Mouse (Mus musculus) urinary bladder, adult 18-20 months (tissue): ENCODE data around the gene Gldc.

Experiments used
- DNase-seq, 2 experiments: peaks; one replicate each; pipeline ENCODE4 v3.0.0; 2022; ENCODE audit warnings: low spot score in 2 of 2, mixed read lengths in 2 of 2

Gene Gldc

GRCm38 (mm10) chr19:30158189-30158588 lies 17.0 kb downstream of the Gldc start:
- no peak for DNase-seq

DNA sequence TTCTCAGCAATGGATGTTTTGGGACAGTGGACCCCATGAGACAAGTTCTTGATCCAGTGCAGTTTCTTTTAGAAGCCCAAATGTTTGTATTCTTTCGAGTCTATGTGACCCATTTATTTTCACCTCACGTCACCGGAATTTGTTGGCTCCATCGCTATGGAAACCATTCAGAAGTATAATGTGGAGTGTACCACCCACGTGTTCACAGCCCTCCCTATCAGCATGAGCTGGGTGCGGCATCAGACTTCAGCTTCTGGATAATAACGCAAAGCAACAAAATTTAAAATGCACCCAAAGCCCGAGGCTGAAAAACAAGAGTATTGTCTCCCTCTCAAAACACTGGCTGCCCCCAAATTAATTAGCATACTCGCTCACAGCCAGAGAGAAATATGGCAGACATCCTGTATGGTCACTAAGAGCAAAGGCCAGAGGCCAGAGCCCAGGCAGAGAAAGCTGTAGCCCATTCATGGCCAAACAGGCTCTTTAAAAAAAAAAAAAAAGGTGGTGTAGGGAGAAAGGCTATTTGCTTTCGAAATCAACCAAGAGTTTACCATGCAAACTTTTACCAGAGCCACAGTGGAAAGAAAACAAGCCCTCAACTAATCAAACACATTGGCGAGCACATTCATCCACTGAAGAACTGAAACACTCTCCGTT lies 18.1 kb downstream of the Gldc start:
- no peak for DNase-seq

- DNase-seq = no peak
These were observed 21.5 kb downstream of the Gldc start for GRCm38 (mm10) chr19:30153729-30154128.

- no peak for DNase-seq
These were observed 23.9 kb downstream of the Gldc start for GRCm38 (mm10) chr19:30151290-30151689.

GRCm38 (mm10) chr19:30149238-30149805 lies 25.9 kb downstream of the Gldc start:
- DNase-seq = no peak

DNA sequence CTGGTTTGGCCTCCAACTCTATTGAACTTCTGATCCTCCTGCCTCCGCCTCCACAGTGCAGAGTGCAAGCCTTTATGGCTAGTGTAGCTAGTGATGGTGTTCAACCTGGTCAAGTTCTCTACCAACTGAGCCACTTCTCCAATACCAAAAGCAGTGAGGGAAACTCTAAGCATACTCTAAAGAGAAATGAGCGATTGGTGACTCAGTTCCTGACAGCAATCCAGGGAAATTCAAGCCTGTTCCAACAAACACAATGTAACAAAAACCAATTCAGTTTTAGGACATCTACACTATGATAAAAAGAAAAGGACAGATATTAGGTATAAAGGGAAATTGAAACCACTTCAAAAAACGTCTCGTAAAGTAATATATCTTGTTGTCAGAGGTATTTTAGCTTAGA lies 27.9 kb downstream of the Gldc start:
- DNase-seq = no peak

DNA sequence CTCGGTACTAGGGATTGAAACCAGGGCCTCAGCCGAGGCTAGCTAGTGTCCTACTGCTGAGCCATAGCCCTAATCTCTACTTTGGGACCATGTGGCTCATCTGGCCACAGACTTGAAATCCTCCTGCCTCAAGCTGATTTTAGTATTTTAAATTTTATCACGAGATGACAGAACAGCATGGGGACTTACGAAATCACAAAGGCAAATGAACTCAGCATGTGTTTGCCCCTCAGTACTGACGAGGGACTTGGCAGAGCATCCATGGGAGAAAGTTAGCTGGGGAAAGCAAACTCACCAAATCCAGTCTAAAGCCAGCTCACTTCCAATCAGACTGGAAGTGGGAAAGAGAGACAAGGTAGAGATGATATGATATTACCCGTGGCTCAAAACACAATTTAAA lies 28.5 kb downstream of the Gldc start:
- DNase-seq = no peak

DNA sequence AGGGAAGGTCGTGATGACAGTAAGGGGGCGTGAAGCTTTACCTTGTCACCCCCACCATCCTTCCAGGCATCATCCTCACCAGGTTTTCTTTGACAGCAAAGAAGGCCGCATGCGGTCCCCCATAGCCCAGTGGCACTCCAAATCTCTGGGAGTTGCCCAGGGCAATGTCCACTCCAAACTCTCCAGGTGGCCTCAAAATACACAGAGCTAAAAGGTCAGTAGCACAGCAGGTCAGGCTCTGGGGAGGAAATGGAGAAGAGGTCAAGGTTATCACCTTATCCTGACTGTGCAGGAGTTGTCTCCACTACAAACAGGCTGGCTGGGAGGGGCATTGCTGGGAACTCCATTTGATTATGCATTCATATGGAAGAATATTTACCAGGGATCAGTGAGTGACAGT lies 30.1 kb downstream of the Gldc start:
- DNase-seq = no peak

- DNase-seq = no peak
These were observed 38.9 kb downstream of the Gldc start for GRCm38 (mm10) chr19:30136308-30136707.

DNA sequence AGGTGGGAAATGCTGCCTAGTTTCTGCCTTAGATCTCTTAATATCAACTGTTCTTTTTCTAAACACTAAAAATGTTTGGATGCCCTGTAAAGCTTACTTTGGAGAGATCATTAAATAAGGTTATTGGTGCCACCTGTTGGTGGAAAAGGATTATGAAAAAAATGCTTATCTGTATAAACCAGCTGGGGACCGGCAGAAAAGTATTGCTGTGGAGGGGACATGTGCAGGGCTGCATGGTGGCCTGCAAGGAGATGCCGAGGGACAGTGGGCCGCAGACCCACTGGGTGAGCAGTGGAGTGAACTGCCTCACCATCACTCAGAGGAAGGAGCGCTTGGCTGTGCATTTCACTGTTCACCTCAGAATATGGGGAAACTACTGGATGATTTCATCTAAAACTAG lies 47.1 kb downstream of the Gldc start:
- no peak for DNase-seq

DNA sequence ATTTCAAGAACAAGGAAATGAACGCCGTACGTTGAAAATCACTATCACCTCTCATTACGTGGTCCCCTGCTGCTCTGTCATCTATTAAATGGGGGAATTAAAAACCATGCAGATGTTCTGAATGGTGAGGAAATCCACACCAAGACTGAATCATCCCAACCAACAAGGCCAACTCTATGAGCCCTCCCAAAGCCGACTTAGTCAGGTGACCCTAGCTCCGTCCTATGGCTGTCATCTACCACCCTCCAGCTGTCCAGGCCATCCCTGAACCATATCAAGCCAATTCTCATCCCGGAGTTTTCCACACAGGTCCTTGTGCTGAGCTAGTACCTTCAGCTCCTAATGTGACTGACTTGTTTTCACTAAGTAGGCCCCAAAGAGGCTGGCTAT lies 49.6 kb downstream of the Gldc start:
- DNase-seq = no peak

GRCm38 (mm10) chr19:30124999-30125669 lies 50.1 kb downstream of the Gldc start:
- DNase-seq = peak in 1 of 2 experiments; percentile 15

DNA sequence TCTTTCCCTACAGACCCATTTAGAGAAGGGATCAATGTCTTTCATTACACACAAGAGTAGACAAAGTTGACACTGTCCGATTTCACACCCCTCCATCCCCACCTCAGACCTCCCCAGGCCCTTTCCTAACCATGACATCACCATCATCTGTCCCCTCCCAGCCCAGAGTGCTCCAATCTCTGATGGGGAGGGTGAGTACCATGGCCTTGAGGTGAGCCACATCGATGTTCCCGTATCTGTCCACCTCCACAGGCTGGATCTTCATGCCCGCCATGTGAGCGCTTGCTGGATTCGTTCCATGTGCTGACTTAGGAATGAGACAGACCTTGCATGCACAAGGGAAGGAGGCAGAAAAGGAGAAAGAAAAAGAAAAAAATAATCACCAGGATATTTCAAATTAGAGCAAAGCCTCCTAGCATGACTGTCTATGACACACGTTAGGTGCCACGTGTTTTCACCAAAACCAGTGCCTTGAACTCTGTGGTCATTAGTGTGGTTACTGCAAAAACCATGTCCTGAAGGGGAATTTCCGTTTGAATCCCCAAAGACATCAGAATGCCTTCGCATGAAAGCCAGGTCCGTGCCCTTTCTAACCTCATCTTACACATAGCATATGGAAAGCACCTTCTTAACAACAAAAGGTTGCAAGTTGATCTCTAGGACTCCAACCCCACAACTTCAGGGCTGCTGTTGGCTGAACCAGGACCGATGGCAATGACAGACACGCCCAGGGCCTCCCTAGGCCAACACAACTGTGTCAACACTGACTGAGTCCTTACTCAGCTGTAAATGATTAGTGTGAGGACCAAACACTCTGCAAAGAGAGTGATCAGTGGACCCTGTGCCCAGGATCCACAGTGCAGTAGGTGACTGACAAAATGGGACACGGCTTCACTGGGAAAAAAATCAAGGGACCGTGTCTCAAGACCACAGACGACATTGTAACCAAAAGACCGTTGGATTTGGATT lies 56.6 kb downstream of the Gldc start:
- DNase-seq = no peak

- no peak for DNase-seq
These were observed 57.5 kb downstream of the Gldc start for GRCm38 (mm10) chr19:30117775-30118174.

DNA sequence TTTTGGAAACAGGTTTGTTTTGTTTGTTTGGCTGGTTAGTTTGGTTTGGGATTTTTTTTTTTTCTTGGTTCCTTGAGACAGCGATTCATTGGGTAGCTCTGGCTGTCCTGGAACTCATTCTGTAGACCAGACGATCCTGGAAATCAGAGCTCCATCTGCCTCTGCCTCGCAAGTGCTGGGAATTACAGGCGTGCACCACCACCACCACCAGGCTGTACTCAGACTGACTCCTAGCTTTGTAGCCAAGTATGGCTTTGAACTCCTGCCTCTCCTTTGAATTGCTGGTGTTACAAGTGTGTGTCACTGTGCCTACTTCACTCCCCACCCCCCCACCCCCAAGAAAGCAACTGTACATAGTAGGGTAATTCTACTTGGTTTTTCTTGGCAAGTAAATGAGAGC lies 58.0 kb downstream of the Gldc start:
- no peak for DNase-seq

DNA sequence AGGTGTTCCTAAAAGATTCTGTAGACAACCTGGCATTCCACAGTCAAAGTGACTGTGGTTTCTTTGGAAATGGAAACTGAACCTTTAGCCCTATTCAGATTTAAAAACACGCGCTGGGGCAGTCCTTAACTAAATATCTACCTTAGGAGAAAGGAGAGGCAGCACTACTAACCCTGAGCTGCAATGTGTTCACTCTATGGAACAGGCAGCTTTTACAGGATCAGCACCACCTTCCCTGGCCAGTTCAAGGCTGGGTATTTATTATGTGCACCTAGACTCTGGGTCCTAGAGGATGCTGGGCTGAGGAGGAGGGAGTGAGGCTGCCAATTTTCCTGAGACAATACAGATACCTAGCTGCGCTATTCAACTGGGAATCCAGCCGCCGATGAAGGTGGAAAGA lies 59.6 kb downstream of the Gldc start:
- DNase-seq = no peak

DNA sequence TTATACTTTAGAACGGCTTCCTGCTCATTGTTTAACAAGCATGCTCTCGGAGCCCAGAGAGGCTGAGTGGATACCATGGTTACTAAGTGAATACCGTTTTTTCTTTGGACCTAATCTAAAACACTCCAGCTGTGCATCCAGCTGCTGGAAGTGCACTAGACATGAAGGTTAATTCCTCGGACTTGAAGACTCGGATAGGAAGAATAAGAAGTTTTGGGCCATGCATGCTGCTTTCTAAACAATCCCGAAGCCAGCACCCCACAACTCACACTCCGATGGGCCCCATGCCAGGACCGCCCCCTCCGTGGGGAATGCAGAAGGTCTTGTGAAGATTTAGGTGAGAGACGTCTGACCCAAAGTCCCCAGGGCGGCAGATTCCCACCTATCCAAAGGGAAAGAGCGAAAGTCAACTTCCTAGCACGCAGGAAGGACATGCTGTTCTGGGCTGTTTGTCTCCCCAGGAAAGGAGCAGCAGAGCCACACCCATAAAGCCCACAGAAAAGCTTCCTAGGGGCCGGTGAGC lies 60.2 kb downstream of the Gldc start:
- no peak for DNase-seq

DNA sequence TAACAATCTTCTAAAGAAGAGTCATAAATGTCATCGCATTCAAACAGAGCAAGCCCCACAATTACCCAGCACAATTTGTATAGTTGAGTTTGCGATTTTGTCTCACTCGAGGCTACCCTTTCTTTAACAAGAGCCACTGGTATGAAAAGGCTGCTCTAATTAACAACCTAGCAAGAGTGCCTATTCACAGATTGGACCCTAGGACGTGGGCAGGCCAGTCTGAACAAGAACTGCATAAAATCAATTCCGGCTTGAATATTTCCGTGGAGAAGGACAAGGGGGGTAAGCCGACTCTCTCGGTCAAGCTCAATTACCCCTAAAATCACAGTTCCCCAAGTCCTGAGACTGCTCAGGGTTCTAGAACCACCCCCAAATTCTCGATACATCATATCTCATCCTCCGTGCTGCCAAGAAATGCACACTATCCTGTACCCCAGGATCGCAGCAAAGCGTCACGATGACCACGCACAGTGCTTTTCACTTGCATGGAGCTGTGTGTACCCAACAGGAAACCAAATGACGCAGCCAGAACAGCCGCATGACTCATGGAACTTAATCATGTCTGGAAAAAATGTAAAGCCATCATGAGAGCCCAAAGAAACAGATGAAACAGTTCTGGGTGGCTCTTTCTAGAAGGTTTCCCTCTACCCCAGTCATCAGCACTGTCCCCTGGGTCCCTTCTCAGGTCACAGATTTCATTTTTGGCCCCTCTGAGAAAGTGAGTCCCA lies 62.1 kb downstream of the Gldc start:
- DNase-seq = no peak

GRCm38 (mm10) chr19:30111421-30111820 lies 63.8 kb downstream of the Gldc start:
- DNase-seq = no peak

GRCm38 (mm10) chr19:30109122-30109521 lies 66.1 kb downstream of the Gldc start:
- DNase-seq = no peak

DNA sequence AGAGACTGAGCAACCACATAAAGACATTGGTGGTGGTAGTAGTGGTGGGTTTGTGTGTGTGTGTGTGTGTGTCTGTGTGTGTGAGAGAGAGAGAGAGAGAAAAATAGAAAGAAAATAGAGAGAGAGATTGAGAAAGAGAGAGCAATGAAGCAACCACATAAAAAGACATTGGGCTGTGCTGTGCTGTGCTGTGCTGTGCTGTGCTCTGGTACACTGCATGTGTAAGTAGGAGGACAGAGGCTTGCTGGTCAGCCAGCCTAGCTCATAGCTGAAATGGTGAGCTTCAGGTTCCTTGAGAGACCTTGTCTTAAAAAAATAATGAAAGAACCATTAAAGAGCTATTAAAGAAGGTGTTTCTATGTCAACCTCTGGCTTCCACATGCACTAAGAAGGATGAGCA lies 66.6 kb downstream of the Gldc start:
- DNase-seq = no peak
